Mouse (Mus musculus) right cerebral cortex, postnatal 14 days (tissue): ENCODE results near the gene Ryr2.

Source experiments
- DNase-seq: peaks from one replicate; pipeline ENCODE4 v3.0.0; 2022

The Ryr2 gene

DNA sequence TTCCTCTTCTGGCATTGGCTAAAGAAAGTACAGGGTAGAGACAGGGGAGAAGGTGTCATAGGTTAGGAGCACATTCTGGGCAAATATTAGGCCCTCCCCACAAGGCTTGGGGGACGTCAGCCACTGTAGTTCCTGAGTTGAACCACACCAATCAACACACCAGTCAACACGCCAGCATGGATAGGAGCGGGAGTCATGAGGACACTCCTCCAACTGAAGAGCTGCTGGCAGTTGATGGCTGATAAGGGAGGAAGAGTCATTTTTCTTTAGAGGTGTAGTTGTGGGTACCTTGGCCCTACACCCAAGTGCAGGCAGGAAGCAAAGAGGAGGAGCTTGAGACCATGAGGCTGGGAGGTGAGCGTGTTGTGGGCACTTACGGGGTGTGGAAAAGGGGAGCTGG is 13.6 kb downstream of the Ryr2 start:
- DNase-seq, result no peak

DNA sequence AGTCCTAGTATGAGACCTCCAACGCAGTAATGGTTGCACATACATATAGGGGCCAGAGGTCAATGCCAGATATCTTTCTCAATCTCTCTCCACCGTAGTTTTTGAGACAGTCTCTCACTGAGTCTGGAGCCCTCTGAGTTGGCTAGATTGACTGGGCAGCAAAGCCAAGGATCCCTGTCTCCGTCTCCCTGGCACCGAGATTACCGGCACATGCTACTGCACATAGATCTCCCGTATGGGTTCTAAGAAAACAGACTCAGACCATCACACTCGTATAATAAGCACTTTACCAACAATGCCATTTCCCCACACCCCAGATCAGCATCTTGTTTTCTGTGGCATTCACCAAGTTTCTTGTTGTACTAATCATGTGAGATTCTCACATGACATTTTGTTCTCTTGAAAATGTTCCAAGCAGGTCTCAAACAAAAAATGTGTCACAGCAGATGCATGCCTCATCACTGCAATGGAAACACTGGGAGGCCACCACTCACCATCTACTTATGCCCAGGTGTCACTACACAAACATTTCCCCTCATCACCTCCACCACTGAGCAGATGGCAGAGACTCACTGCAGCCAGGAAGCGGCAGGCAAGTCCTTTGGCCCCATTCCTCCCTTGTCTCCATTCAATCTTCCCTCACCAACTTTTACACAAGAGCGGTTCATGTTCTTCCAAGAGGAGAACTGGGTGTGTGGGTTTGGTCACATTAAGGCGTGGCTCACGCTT is 14.2 kb downstream of the Ryr2 start:
- no peak for DNase-seq

DNA sequence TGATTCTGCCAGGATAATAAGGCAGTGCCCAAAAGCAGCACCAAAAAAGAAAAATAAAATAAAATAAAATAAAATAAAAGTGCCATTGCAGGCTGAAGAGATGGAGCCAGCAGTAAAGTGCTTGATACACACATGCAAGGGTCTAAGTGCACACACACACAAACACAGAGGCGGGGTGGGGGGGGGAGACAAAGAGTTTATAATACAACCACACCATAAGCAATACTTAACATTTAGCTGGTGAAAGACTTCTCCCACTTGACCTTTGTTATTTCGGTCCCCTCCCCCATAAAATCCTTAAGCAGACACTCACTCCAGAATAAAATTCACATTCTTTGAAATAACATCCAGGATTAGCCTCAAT is 22.7 kb downstream of the Ryr2 start:
- DNase-seq, result no peak

DNA sequence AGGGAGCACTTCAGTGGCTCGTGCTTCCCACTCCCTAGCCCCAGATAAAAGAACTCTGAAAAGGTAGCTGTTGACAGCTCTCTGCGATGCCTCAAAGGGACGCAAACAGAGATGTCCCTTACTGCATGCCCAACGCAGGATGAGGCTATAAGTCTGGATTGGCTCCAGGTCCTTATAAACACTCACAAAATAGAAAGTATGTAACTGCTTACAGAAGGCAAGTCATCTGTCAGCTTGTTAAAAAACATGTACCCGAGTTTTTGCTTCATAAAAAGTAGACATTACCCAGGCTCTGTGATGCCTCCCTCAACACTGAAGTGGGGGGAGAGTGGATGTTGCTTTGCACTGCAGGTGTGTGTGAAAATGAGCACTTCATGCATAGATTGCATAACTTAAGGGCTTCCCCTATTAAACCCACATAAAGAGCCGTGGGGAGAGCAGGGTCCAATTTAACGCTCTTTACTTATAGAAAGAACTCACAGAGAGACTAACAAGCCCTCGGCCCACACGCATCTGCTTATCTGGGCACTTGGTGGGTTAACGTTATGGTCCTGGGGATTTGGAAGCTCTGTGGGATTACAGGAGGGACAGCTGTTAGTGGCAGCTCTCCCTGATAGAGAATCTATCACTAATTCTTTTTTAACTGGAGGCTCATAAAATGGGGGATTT is 23.2 kb downstream of the Ryr2 start:
- DNase-seq, result no peak

DNA sequence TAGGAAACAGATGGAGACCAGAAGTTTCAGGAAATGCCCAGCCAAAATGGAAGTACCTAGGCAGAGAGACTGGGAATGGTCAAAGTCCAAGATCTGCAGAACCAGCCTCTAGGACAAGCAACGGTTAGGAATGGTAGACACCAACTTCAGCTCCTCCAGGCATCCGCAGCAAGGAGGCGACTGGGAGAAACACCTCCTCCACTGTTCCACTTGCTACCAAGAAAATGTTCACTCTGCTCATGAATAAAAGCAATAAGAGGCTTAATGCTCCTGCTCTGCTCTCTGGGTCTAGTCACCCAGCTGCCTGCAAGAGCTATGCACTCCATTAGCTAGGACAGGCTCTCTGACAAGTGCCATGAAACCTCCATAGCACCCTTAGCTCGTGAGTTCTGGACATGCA is 26.2 kb downstream of the Ryr2 start:
- DNase-seq, result no peak

DNA sequence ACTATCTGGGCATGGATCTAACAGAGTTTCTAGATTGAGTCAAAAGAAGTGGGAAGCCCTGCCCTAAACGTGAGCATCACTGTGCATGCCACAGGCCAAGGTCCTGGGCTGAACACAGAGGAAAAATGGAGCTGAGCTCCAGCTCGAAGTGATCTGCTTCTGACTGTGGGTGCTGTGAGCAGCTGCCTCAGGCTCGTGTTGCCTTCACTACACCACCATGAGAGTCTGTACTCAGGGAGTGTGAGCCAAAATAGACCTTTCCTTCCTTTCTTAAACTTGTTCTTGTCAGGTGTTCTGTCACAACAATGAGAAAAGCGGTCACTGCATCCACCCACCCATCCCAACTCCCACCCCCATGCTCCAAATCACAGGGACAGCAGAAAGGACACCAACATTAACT is 27.2 kb downstream of the Ryr2 start:
- DNase-seq, result no peak

DNA sequence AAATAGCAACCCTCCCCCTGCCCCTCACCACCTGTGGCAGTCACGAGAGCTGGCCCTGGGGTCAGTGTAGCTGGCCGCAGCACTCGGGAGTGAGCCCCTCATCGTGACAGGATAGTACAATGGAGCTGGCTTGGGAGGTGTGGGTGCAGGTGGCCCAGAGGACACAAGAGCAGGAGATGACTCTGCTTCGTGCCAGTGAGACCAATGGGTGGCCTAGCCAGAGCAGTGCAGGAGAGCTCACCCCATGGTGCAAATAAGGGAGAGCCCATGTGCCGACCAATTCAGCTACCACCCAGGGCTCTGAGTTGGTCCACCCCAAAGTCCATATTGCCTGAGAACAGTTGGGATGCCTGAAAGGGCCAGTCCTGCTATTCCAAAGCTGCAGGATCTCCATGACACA is 31.8 kb downstream of the Ryr2 start:
- no peak for DNase-seq

DNA sequence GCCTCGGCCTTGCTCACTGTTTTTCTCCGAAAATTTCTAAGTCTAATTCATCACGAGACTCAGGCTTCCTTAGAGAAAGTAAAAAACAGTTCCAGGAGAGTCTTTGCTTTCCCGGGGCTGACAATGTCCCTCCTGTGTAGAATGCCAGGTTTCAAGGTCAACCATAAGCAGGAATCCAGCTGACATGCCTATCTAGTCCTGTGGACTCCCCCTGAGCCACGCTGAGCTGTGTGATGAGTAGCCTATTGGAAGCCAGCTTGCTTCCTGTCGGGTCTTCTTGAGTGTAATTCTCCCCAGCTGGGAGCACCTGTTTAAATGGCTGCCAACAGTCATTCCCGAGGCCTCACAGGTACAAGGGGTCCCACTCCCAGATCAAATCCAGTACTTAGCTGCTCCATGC is 34.2 kb downstream of the Ryr2 start:
- DNase-seq, result no peak

DNA sequence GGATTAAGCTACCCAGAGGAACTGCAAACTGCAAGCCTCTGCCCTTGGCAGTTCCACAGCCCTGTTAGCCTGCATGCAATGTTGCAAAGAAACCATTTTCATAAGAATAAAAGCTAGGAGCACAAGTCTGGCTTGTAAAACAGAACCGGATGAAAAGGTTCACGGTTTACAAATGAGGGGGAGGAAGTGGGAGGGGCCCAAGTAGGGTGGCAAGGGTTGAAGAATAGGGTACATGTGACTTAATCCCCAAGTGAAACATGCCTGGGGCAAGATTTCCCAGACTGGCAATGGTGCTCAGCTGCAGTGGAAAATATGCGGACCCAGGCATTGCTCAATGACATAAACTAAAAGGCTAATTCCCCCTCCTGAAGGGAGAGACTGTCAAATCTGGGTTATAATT is 34.6 kb downstream of the Ryr2 start:
- no peak for DNase-seq

DNA sequence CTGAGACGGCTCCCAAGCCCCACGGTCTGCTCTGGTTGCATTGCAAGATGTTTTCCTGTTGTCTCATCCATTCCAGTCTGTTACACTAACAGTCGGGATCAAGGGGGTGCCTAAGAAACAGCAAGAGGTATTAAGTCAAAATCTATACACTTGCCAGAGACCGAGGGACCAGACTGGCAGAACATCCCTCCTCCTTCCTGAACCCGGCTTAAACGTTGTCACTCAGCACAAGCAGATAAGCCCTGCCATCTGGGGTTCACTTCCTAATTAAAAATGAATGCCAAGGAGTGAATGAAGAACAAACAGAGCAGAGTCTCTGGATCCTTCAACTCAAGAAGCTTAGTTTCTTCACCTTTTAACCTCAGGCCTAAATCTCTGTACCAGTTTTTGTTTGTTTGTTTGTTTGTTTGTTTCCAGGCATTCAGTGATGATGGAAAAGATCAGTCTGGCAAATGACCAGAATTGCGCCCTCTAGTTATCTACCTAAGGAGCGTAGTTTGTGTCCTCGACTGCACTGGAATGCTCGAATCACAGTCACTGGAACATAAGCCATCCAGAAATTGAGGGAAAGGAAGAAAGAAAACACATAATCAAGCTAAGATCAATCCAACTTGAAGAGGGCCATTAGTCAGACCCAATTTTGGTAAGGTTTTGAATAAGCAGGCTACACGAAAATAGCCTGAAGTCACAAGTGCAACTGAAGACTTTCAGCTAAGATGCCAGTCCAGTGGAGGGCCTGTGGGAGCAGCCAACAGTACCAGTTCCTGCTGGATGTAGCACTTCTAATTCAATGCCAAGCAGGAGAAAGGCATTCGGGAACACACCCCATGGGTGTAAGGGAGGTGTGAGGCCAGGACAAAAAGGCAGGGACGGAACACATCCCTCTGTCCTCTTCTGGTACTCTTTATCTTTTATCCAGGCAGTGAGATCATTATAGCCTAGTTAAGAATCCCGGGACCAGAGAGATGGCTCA is 36.3 kb downstream of the Ryr2 start:
- no peak for DNase-seq

DNA sequence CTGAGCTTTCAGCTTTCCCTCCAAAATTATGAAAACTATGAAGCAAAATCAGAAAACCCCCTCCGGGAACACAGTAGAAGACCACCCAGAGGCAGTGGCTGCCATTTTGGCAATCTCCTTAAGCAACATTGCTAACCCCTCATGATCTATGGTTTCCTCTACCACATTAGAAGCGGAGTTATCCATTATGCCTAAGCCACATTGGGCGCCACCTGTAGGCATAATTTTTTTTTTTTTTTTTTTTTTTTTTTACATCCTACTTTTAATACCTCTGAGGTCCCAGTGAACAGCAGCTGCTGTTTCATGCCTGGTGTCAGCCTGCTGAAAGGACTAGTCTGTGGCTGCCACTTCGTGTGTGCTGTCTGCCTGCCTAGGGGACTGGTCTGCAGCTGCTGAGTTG is 42.2 kb downstream of the Ryr2 start:
- no peak for DNase-seq

DNA sequence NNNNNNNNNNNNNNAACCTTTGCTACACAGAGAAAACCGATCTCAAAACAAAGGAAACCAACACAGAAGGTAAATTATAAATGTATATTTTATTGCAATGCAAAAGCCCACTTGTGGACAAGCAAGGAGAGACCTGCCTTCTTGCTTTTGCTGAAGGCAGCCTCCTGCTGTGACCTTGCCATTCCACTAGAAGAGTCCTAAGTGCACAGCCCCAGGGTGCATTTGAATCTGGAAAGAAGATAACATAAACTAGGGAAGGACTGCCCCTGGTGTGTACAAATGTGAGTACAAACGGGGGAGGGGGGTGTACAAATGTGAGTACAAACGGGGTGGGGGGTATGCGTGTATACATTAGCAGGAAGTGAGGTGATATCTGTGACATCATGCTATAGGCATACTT is 43.2 kb downstream of the Ryr2 start:
- DNase-seq, result no peak

DNA sequence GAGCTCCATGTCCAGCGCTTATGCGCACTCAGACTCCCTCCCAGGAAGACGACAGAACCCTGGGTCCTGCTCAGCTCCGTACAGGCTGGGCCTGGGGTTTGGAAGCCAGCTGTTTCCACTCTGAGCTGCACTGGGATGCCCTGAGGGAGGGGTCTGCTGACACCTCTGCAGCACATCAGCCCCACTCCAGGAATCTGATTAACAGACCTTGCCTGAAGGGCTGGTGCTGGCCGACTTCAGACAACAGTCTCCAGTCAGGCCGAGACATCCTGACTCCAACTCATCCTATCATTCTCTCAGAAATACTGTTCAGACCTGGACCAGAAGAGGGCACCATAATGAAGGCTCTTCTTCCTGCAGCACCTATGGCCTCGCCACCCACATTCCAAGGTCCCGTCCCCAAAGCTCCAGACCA is 49.4 kb downstream of the Ryr2 start:
- no peak for DNase-seq

DNA sequence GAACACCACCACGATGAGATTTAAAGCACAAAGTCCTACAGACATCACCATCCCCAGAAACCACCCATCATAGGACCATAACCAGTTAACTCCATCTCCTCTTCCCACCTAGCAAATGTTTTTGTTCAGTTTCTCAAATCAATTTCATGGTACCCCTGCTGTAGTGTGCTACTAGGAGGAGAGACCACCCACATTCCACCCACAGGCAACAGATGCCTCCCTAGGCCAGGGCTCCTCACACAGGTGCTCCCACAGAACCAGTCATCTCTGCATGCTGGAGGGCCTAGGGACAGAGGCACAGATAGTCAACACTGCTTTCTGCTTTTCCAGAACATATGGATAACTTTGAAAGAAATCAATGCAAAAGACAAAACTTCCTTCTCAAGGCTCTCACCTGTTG is 50.8 kb downstream of the Ryr2 start:
- no peak for DNase-seq

DNA sequence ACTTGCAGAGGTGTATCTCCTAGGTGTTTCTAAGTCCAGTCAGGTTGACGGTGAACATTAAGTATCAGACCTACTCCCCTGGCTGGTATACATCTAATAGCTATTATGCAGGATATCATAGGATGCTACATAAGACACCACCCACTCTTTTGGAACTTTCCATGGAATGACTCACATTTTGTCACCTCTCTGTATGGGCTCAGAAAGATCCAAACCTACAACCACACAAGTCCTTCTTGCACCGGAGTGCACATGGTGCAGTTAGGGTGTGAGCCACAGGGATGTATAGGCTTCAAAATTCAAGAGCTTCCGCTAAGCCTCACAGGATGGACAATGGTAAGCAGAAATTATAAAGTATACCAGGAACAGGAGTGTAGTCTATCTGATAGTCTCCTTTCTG is 52.8 kb downstream of the Ryr2 start:
- DNase-seq, result no peak

DNA sequence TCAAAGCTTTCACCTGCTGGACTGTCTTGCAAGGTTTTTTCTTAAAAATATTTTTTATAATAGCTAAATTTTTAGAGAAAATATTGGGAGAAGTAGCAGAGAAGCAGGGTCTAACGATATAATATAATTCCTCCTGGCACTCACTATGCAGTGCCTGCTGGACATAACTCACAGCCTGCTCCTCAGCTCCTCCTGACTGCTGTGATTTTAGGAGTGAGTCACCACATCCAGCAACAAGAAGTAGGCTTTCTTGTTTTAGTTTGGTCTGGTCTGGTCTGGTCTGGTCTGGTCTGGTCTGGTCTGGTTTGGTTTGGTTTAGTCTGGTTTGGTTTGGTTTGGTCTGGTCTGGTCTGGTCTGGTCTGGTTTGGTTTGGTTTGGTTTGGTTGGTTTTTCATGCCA is 55.9 kb downstream of the Ryr2 start:
- no peak for DNase-seq

DNA sequence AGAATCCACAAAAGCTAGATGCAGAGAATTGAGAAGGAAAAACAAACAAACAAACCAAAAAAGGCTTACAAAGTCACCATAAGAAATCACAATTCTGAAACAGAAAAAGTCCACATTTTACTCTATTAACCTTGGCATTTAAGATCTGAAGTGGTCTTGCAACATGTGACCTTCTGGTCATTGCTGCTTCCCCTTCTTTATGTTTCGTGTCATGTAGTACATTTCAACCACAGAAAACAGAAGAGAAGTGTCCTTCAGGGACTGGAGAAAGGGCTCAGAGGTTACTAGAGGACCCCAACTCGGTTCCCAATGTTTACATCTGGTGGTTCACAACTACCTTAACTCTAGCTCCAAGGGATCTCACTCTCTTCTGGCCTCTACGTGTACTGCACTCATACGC is 59.7 kb downstream of the Ryr2 start:
- no peak for DNase-seq

DNA sequence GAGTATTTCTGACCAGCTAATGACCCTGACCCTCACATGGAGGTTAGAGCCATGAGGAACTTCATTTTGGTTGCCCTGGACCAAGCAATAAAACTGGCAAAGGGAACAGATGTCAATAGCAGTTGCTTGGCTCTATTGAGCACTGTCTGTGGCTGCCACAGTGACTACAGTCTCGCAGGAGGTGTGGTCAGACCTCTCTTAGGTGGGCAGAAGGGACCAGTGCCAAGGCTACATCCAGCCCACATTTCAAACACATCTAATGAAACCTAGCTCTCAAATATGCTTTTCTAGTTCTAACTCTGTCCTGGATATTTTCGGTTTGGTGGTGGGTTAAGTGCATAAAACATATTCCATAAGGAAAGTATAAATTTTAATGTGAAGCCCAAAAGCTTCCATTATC is 62.0 kb downstream of the Ryr2 start:
- peak; percentile 11 for DNase-seq

DNA sequence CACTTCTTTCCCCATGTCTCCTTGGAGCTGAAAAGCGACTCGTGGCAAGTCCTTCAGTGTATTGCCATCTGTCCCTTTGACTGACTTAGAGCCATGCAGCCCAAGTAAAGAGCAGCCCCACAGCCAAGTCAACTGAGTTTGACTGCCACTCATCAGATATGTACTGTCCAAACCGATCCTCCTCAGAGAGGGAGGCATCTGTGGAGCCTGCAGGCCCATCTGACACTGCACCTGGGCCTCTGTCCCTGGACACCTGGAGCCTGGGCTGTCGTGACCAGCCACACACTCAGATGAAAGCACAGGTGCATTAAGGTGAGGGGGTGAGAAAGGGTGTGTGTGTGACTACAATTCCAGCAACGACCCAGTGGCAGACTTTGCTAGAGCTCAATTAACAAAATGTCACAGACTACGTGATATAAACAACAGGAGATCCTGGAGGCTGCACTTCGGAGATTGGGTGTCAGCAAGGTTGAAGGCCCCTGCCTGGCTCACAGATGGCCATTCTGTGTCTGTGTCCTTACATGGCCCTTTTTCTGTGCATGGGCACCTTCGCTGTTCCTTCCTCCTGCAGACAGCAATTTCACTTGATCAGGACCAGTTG is 63.8 kb downstream of the Ryr2 start:
- DNase-seq, result no peak

DNA sequence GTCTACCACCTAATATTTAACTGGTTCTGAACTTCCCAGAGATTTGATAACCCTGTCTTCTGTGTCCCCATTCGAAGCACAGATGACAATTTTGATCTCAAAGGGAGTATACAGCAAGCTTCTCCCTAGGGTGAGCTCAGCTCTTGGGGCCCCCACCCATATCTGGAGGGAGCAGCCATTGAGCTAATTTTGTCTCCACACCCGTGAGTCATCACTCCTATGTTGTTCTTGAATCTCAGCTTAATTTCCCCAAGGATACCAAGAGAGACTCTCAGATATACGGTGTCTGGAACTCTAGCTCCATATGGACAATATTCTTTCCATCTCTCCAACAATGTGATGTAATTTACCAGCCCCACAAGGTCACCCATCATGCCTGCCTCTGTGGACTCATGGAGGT is 66.8 kb downstream of the Ryr2 start:
- no peak for DNase-seq

DNA sequence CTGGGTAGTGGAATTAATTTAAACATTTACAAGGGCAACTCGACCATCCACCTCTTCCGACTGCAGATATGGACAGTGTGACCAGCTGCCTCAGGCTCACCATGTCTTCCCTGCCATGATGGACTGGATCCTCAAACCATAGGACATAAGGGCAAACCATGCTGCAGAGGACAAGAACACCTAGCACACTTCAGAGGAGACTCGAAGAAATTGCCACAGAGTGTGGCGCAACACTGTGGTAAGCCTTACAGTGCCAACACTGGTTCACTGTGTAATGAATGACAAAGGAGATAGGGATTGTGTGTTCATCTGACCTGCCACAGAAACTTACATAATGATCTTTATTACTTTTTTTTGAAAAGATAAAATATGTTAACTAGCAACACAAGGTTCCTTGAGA is 68.1 kb downstream of the Ryr2 start:
- DNase-seq, result no peak

DNA sequence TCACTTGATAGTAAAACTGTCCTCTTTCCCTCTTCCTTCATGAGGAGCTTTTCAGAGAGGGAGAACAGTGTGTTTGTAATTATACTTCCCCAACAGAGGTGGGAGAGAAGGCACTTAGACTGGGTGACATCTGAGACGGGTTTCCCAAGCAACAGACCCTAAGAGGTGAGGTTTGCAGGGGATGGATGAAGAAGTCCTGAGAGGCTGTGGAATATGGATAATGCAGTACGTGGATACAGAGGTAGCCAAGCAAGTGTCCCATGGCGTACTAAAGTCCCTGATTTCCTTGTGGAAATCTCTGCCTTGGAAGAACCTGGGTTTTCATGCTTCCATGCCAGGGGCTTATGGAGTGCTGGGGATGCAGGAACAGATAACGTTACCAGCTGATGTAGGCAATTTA is 69.5 kb downstream of the Ryr2 start:
- no peak for DNase-seq

DNA sequence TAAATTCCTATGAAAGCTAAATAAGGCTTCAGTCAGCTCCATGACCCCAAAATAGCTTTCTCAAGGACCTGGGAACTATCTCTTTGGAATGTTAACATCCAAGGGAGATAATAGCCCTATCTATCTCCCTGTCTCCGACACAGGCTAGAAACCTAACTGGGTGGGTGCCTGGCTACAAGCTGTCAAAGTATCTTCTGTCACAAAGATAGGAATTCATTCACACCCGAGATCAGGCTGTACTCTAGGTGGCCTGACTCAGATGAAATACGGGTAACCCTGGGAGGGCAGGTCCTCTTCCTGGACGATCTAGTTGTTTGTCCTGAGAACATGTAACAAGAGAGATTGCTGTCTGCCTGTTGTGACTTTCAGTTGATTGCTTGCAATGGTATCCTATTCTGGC is 69.9 kb downstream of the Ryr2 start:
- no peak for DNase-seq

DNA sequence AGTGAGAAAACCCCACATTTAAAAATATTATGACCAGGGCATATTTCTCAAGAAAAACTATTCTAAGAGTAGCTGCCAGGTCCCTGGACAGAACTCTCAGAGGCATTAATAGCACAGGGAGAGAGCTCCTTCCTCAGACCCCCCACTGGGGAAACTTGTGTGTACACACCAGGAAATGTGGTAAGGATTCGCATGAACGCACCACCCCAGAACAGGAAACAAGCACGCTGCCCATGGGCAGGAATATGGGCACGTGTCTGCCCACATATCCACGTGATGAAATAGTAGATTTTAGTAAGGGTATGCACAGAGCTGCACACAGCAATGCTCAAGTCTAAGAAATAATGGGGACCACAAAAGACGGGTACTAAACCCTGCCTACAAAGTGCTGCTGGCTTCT is 72.8 kb downstream of the Ryr2 start:
- DNase-seq, result no peak
